Mouse (Mus musculus): ENCODE measurements around the gene Gm10447. TPM values are rescaled to one million over a fixed set of nuclear protein-coding genes. Genes with fewer than 3 reads are reported as not detected.

Gene Gm10447
- polyA plus RNA-seq, 1 experiment, result not detected

DNA sequence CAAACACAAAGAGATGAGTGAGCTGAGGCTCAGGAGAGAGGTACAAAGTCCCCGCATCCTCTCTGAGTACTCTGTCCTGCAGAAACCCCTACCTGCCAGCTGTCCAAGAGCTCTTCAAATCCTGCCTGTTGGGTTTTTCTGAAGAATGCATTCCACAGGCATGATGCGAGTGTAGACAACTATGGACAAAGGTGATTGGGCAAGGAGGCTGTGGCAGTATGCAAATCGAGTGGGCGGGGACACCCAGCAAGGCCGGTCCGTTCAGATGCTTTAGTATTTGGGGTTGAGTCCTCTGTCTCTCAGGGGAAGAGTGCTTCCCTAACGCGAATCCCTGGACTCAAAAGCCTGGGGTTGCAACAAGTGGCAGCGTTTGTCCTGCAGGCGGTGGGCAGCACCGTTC, 43.7 kb upstream of the Gm10447 start:
- no peaks in the 10 kb centered on the region for H3K79me3 ChIP-seq (ENCODE audit: low read depth)
- H3K36me3 ChIP-seq (ENCODE audit: control insufficient read depth, insufficient read depth), result no peaks in the 10 kb centered on the region
- no peaks in the 10 kb centered on the region for H3K79me2 ChIP-seq (ENCODE audit: control insufficient read depth, insufficient read depth)
- no peaks in the 10 kb centered on the region for H3K27me3 ChIP-seq (ENCODE audit: control insufficient read depth, insufficient read depth, insufficient read length)
- no peak for TF ChIP-seq CEBPB (IDR thresholded peaks at IDR 0.05; ENCODE audit: low read depth)
- no peak overlapping the region for H3K4me3 ChIP-seq (ENCODE audit: insufficient read depth, poor library complexity, severe bottlenecking)
- no peak overlapping the region for H3ac ChIP-seq (ENCODE audit: control insufficient read depth, insufficient read length, low read depth)

GRCm38 (mm10) chr11:53496946-53497345, 40.0 kb upstream of the Gm10447 start:
- TF ChIP-seq MYOG (IDR thresholded peaks at IDR 0.05; ENCODE audit: control insufficient read depth, extremely low read depth, insufficient read length) (no peak), MYOD1 (IDR thresholded peaks at IDR 0.05; ENCODE audit: control insufficient read depth, insufficient read length, low read depth) (no peak), USF1 (IDR thresholded peaks at IDR 0.05; ENCODE audit: low read depth) (no peak), CEBPB (IDR thresholded peaks at IDR 0.05; ENCODE audit: low read depth) (no peak), FOSL1 (IDR thresholded peaks at IDR 0.05; ENCODE audit: insufficient read depth, low read length, poor library complexity, severe bottlenecking) (no peak), MAX (IDR thresholded peaks at IDR 0.05) (no peak), CTCF (IDR thresholded peaks at IDR 0.05; ENCODE audit: control insufficient read depth, insufficient read depth, insufficient read length) (no peak)
- Histone ChIP-seq H3K79me3 (ENCODE audit: low read depth) (no peaks in the 10 kb centered on the region), H3ac (ENCODE audit: control insufficient read depth, insufficient read length, low read depth) (no peak overlapping the region), H3K36me3 (ENCODE audit: control insufficient read depth, insufficient read depth) (no peaks in the 10 kb centered on the region), H3K27me3 (ENCODE audit: control insufficient read depth, insufficient read depth, insufficient read length) (no peaks in the 10 kb centered on the region), H3K79me2 (ENCODE audit: control insufficient read depth, insufficient read depth) (no peaks in the 10 kb centered on the region), H3K4me3 (ENCODE audit: insufficient read depth, poor library complexity, severe bottlenecking) (no peak overlapping the region)

GRCm38 (mm10) chr11:53495417-53495816, 38.5 kb upstream of the Gm10447 start:
- H3K27me3 ChIP-seq (ENCODE audit: control insufficient read depth, insufficient read depth, insufficient read length), result no peaks in the 10 kb centered on the region
- no peak overlapping the region for H3K4me3 ChIP-seq (ENCODE audit: insufficient read depth, poor library complexity, severe bottlenecking)
- no peak overlapping the region for H3ac ChIP-seq (ENCODE audit: control insufficient read depth, insufficient read length, low read depth)
- TF ChIP-seq CTCF (IDR thresholded peaks at IDR 0.05; ENCODE audit: control insufficient read depth, insufficient read depth, insufficient read length), result no peak
- no peak for TF ChIP-seq FOSL1 (IDR thresholded peaks at IDR 0.05; ENCODE audit: insufficient read depth, low read length, poor library complexity, severe bottlenecking)
- TF ChIP-seq MYOG (IDR thresholded peaks at IDR 0.05; ENCODE audit: control insufficient read depth, extremely low read depth, insufficient read length), result no peak
- no peak for TF ChIP-seq MYOD1 (IDR thresholded peaks at IDR 0.05; ENCODE audit: control insufficient read depth, insufficient read length, low read depth)
- H3K79me3 ChIP-seq (ENCODE audit: low read depth), result no peaks in the 10 kb centered on the region
- H3K36me3 ChIP-seq (ENCODE audit: control insufficient read depth, insufficient read depth), result no peaks in the 10 kb centered on the region
- H3K79me2 ChIP-seq (ENCODE audit: control insufficient read depth, insufficient read depth), result no peaks in the 10 kb centered on the region

- H3ac ChIP-seq (ENCODE audit: control insufficient read depth, insufficient read length, low read depth), result no peak overlapping the region
- H3K27me3 ChIP-seq (ENCODE audit: control insufficient read depth, insufficient read depth, insufficient read length), result no peaks in the 10 kb centered on the region
Observed at GRCm38 (mm10) chr11:53493243-53493955, 36.5 kb upstream of the Gm10447 start.

DNA sequence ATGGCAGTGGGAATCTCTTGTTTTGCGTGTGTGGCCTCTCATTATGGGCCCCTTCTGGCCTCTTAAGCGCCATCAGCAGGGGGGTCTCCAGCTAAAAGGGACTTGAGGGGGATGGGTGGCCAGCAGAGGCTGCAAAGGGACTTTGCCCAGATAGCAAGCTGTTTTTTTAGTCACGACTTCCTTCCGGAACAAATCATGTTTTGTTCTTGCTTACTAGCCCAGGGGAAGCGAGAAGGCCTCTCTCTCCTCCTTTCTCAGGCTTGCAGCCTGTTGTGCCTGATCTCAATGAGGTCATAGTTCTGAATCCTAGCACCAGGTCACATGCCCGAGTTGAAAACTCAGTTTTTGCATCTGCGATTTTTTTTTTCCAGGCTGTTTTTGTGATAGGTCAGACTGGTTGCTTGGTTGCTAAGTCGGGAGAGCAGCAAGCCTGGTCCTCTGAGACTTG, 35.1 kb upstream of the Gm10447 start:
- Histone ChIP-seq H3ac (ENCODE audit: control insufficient read depth, insufficient read length, low read depth) (no peak overlapping the region), H3K36me3 (ENCODE audit: control insufficient read depth, insufficient read depth) (no peaks in the 10 kb centered on the region), H3K4me3 (ENCODE audit: insufficient read depth, poor library complexity, severe bottlenecking) (no peak overlapping the region), H3K79me2 (ENCODE audit: control insufficient read depth, insufficient read depth) (no peaks in the 10 kb centered on the region), H3K27me3 (ENCODE audit: control insufficient read depth, insufficient read depth, insufficient read length) (no peaks in the 10 kb centered on the region), H3K79me3 (ENCODE audit: low read depth) (no peaks in the 10 kb centered on the region)
- TF ChIP-seq CEBPB (IDR thresholded peaks at IDR 0.05; ENCODE audit: low read depth), result no peak
- TF ChIP-seq MAX (IDR thresholded peaks at IDR 0.05), result no peak
- no peak for TF ChIP-seq MYOG (IDR thresholded peaks at IDR 0.05; ENCODE audit: control insufficient read depth, extremely low read depth, insufficient read length)
- TF ChIP-seq USF1 (IDR thresholded peaks at IDR 0.05; ENCODE audit: low read depth), result no peak
- no peak for TF ChIP-seq MYOD1 (IDR thresholded peaks at IDR 0.05; ENCODE audit: control insufficient read depth, insufficient read length, low read depth)
- TF ChIP-seq CTCF (IDR thresholded peaks at IDR 0.05; ENCODE audit: control insufficient read depth, insufficient read depth, insufficient read length), result no peak
- no peak for TF ChIP-seq FOSL1 (IDR thresholded peaks at IDR 0.05; ENCODE audit: insufficient read depth, low read length, poor library complexity, severe bottlenecking)

More at GRCm38 (mm10) chr11:53493243-53493955, 36.5 kb upstream of the Gm10447 start:
- TF ChIP-seq MYOD1 (IDR thresholded peaks at IDR 0.05; ENCODE audit: control insufficient read depth, insufficient read length, low read depth) (no peak), USF1 (IDR thresholded peaks at IDR 0.05; ENCODE audit: low read depth) (no peak), FOSL1 (IDR thresholded peaks at IDR 0.05; ENCODE audit: insufficient read depth, low read length, poor library complexity, severe bottlenecking) (no peak), MAX (IDR thresholded peaks at IDR 0.05) (no peak), MYOG (IDR thresholded peaks at IDR 0.05; ENCODE audit: control insufficient read depth, extremely low read depth, insufficient read length) (no peak), CEBPB (IDR thresholded peaks at IDR 0.05; ENCODE audit: low read depth) (no peak), CTCF (IDR thresholded peaks at IDR 0.05; ENCODE audit: control insufficient read depth, insufficient read depth, insufficient read length) (no peak)
- Histone ChIP-seq H3K79me2 (ENCODE audit: control insufficient read depth, insufficient read depth) (no peaks in the 10 kb centered on the region), H3K4me3 (ENCODE audit: insufficient read depth, poor library complexity, severe bottlenecking) (no peak overlapping the region), H3K79me3 (ENCODE audit: low read depth) (no peaks in the 10 kb centered on the region), H3K36me3 (ENCODE audit: control insufficient read depth, insufficient read depth) (no peaks in the 10 kb centered on the region)

DNA sequence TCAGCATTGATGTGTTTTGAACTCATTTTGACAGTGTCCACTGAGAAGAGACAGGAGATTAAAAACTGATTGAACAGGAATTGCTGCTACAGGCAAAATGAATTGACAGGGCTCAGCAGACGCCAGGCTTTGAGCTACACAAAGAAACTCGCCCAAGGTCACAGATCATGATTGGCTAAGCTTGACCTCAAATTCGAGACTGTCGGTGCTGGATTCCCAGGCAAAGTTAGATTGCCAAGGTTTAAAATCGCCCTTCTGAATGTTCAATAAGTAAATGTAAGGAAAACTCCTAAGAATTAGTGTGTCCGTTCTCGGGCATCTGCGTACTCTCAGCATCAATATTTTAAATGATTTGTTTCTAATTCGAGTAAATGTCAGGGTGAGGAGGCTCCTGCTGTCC, 32.5 kb upstream of the Gm10447 start:
- no peaks in the 10 kb centered on the region for H3K79me2 ChIP-seq (ENCODE audit: control insufficient read depth, insufficient read depth)
- no peaks in the 10 kb centered on the region for H3K79me3 ChIP-seq (ENCODE audit: low read depth)
- no peaks in the 10 kb centered on the region for H3K27me3 ChIP-seq (ENCODE audit: control insufficient read depth, insufficient read depth, insufficient read length)
- no peak overlapping the region for H3K4me3 ChIP-seq (ENCODE audit: insufficient read depth, poor library complexity, severe bottlenecking)
- no peaks in the 10 kb centered on the region for H3K36me3 ChIP-seq (ENCODE audit: control insufficient read depth, insufficient read depth)
- no peak overlapping the region for H3ac ChIP-seq (ENCODE audit: control insufficient read depth, insufficient read length, low read depth)
- no peak for TF ChIP-seq MYOG (IDR thresholded peaks at IDR 0.05; ENCODE audit: control insufficient read depth, extremely low read depth, insufficient read length)
- no peak for TF ChIP-seq FOSL1 (IDR thresholded peaks at IDR 0.05; ENCODE audit: insufficient read depth, low read length, poor library complexity, severe bottlenecking)
- no peak for TF ChIP-seq USF1 (IDR thresholded peaks at IDR 0.05; ENCODE audit: low read depth)
- TF ChIP-seq MYOD1 (IDR thresholded peaks at IDR 0.05; ENCODE audit: control insufficient read depth, insufficient read length, low read depth), result no peak
- TF ChIP-seq MAX (IDR thresholded peaks at IDR 0.05), result no peak
